Mouse (Mus musculus) WW6 (cell line): Measurements from ENCODE around the gene Stpg1.

ENCODE experiments used
- DNase-seq: peaks from one replicate; pipeline ENCODE4 v3.0.0-alpha.2; 2013; ENCODE audit warnings: low read depth, low spot score

The Stpg1 gene

DNA sequence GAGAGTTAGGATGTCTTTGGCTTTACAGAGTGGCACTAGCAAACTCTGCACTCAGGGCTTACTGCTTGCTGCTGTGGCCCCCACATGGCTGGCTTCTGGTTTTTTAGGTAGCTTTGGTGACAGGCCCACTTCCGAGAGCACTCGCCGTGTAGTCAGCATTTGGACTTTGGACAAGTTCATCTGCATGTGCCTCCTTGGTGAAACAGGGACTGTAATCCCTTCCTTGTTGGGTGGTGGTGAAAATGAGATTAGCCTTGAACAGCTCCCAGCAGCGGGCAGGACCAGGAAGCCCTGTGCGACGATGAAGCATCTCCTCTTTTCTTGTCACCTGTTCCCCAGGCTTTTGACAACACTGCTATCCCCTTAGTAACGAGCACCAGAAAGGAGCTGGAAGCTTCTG lies 19.3 kb downstream of the Stpg1 start:
- DNase-seq: no peak

- DNase-seq: no peak
Measured at GRCm38 (mm10) chr4:135514925-135515324, 20.3 kb downstream of the Stpg1 start.

GRCm38 (mm10) chr4:135516351-135517316 lies 22.0 kb downstream of the Stpg1 start:
- DNase-seq: no peak

- DNase-seq: no peak
Measured at GRCm38 (mm10) chr4:135518135-135518534, 23.5 kb downstream of the Stpg1 start.

DNA sequence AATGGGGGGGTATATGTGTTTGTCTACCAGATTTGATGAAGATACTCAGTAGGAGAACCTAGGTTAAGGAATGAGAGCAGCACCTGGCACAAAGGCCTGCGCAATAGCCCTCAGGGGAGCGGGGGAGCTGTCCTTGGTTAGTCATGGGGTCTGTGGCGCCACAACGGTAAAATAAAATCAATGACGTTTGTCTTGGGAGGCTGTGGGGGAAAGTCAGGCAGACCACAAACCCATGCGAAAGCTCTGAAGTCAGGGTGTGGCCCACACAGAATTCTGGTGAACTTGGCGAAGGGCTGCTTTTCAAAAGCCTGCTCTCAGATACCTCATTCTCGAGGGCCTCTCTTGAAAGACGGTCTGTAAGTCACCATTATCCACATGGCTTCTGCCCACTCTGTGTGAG lies 25.8 kb downstream of the Stpg1 start:
- no peak for DNase-seq

GRCm38 (mm10) chr4:135523939-135524338 lies 29.3 kb downstream of the Stpg1 start:
- DNase-seq: no peak

GRCm38 (mm10) chr4:135525057-135525456 lies 30.5 kb downstream of the Stpg1 start:
- DNase-seq: no peak

- DNase-seq: no peak
Measured at GRCm38 (mm10) chr4:135526039-135526710, 31.6 kb downstream of the Stpg1 start.

GRCm38 (mm10) chr4:135530270-135530669 lies 35.7 kb downstream of the Stpg1 start:
- no peak for DNase-seq

DNA sequence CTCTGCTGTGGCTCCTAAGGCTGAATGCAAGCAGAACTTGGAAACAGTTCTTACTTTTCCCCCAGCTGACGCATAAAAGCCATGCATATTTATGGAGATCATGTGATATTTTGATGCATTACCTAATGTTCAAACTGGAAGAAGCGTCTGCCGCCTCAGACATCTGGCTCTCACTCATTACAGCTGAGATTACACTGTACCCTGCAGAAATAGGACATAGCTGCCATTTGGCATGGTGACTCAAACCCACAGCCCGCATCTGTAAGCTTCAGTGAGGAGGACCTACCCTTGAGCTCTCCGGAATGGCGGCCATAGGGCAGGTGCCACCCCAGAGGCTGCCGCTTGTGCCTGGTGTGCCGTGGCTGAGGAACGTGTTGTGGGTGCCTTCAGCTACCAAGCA lies 36.6 kb downstream of the Stpg1 start:
- DNase-seq: no peak

GRCm38 (mm10) chr4:135531771-135532613 lies 37.4 kb downstream of the Stpg1 start:
- DNase-seq: peak; percentile 60

DNA sequence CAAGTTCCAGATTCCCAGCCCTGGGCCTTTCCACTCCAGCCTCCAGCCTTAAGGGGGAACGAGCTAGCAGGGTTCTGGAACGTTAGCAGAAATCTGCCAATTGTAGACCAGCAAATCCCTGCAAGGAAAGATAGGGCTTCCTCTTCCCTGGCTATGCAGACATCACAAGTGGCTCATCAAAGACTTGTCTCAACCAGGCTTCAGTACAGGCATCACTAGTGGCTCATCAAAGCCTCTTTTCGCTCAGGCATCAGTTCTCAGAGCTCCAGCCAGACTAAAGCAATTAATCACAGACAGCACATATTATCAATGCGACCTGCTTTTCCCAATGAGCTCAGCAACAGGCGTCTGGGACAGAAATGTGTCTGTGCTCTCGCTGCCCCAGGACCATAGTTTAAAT lies 38.4 kb downstream of the Stpg1 start:
- no peak for DNase-seq

GRCm38 (mm10) chr4:135535021-135535420 lies 40.4 kb downstream of the Stpg1 start:
- DNase-seq: no peak

GRCm38 (mm10) chr4:135539056-135539455 lies 44.5 kb downstream of the Stpg1 start:
- no peak for DNase-seq

DNA sequence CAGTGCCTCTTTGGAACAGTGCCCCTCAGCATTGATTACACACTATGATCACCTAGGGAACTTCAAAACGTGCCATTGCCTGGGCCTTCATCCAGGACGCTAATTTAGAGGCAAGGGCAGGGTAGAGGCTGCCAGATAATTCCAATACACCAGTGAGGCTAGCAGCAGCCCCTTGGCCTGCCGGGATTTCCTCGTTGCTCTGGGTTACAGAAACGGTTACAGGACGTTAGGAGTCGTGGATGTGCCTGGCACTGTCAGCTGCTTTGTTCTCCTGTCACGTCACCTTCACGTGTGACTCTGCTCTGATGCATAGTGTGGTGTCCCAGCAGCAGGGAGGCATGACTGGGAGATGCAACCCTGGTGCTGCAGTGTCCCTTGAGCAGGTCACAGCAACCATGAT lies 45.5 kb downstream of the Stpg1 start:
- no peak for DNase-seq

GRCm38 (mm10) chr4:135544284-135544683 lies 49.7 kb downstream of the Stpg1 start:
- no peak for DNase-seq

GRCm38 (mm10) chr4:135545080-135545511 lies 50.5 kb downstream of the Stpg1 start:
- DNase-seq: no peak

- DNase-seq: no peak
Measured at GRCm38 (mm10) chr4:135546008-135546407, 51.4 kb downstream of the Stpg1 start.

DNA sequence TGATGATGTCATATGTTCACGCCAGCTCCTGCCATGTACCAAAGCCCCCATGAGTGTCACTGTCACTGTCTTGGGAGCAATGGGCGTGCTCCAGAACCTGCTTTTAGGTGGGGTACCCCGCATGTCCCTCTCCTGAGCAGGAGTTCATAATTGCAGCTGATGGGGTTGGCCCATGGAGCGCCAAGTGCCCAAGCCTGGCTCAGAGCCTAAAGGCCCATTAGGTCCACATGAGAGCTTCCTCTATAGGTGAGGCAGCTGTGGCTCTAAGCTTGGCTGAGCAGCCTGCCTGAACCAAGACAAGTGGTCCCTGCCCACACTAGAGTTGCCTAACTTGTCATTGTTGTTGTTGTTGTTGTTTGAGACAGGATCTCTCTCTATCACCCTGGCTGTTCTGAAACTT lies 52.2 kb downstream of the Stpg1 start:
- no peak for DNase-seq

DNA sequence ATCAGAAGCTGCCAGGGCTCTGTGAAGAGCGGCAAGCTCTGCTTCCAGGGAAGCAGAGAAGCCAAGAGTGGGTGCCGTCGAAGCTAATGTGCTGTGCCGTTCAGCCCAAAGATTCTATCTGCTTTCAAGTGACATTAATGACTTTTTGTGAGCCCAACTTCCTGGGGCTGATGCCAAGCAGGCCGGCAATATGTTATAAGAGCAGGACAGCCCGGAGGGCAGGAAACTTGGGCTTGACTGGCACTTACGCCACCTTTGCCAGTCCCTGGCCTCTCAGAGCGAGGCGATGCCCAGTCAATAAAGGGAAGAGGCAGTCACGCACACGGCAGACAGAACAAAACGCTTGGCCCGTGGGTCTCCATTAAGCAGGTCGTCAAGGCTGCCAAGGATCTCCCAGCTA lies 53.0 kb downstream of the Stpg1 start:
- DNase-seq: no peak

GRCm38 (mm10) chr4:135548108-135548507 lies 53.5 kb downstream of the Stpg1 start:
- no peak for DNase-seq

GRCm38 (mm10) chr4:135548521-135549077 lies 54.0 kb downstream of the Stpg1 start:
- DNase-seq: no peak
